Mouse (Mus musculus): ENCODE measurements around the gene Atat1. TPM values are rescaled to one million over a fixed set of nuclear protein-coding genes. Genes with fewer than 3 reads are reported as not detected.

Gene Atat1
- total and polyA plus RNA-seq, 3 experiments: 4.4 to 14.4 TPM; not detected in 1

- peak overlapping the region; percentile 22; the same call in 1 of the 2 replicates for H3K9ac ChIP-seq (ENCODE audit: control insufficient read depth, low read depth, low read length, poor library complexity, severe bottlenecking)
- DNase-seq (ENCODE audit: low read depth, low spot score): no peak
- H3K27ac ChIP-seq (ENCODE audit: control insufficient read depth, low read depth, low read length): peak overlapping the region; percentile 6; the same call in 1 of the 2 replicates
- peaks cover 21 to 58% of the 10 kb centered on the region in 2 experiments for H3K4me1 ChIP-seq (ENCODE audit: control insufficient read depth in 1 of 2, insufficient read depth in 2 of 2, low read length in 2 of 2)
- no peak overlapping the region for H3K4me3 ChIP-seq (ENCODE audit: control insufficient read depth in 1 of 2, insufficient read depth in 1 of 2, low read depth in 2 of 2, low read length in 2 of 2)
- no peak for TF ChIP-seq ETS1 (IDR thresholded peaks at IDR 0.05; ENCODE audit: low read depth, low read length)
- no peak for TF ChIP-seq GATA1 (IDR thresholded peaks at IDR 0.05; ENCODE audit: low read depth, low read length)
- peaks cover 26% of the 10 kb centered on the region for H3K79me2 ChIP-seq (ENCODE audit: control insufficient read depth, insufficient read depth, low read length, poor library complexity)
- no peaks in the 10 kb centered on the region for H3K27me3 ChIP-seq (ENCODE audit: control insufficient read depth in 1 of 2, insufficient read depth in 2 of 2, low read length in 2 of 2)
- H3K9me3 ChIP-seq (replicated peaks; ENCODE audit: insufficient read depth, low read length): no peaks in the 10 kb centered on the region
- peaks cover 7 to 67% of the 10 kb centered on the region in 2 experiments for H3K36me3 ChIP-seq (ENCODE audit: control insufficient read depth in 1 of 2, insufficient read depth in 2 of 2, low read length in 2 of 2)
These were observed 11.8 kb upstream of the Atat1 start for GRCm38 (mm10) chr17:35921710-35922109.

GRCm38 (mm10) chr17:35920862-35921562, 11.1 kb upstream of the Atat1 start:
- H3K36me3 ChIP-seq (ENCODE audit: control insufficient read depth in 1 of 2, insufficient read depth in 2 of 2, low read length in 2 of 2): peaks cover 2 to 60% of the 10 kb centered on the region in 2 experiments
- no peaks in the 10 kb centered on the region for H3K9me3 ChIP-seq (replicated peaks; ENCODE audit: insufficient read depth, low read length)
- no peak overlapping the region for H3K4me3 ChIP-seq (ENCODE audit: control insufficient read depth in 1 of 2, insufficient read depth in 1 of 2, low read depth in 2 of 2, low read length in 2 of 2)
- H3K9ac ChIP-seq (ENCODE audit: control insufficient read depth, low read depth, low read length, poor library complexity, severe bottlenecking): peak overlapping the region; percentile 66
- H3K79me2 ChIP-seq (ENCODE audit: control insufficient read depth, insufficient read depth, low read length, poor library complexity): peaks cover 27% of the 10 kb centered on the region
- H3K4me1 ChIP-seq (ENCODE audit: control insufficient read depth in 1 of 2, insufficient read depth in 2 of 2, low read length in 2 of 2): peaks cover 14 to 51% of the 10 kb centered on the region in 2 experiments
- peak overlapping the region; percentile 90 for H3K27ac ChIP-seq (ENCODE audit: control insufficient read depth, low read depth, low read length)
- TF ChIP-seq POLR2A (IDR thresholded peaks at IDR 0.05; ENCODE audit: control insufficient read depth in 1 of 2, insufficient read depth in 1 of 2, low read depth in 1 of 2, low read length in 2 of 2, poor library complexity in 1 of 2) (no peak; a peak in 1 of 4 replicates), CTCF (IDR thresholded peaks at IDR 0.05 in 2 of 3, conservative IDR thresholded peaks at IDR 0.05 in 1 of 3; ENCODE audit: control insufficient read depth in 1 of 3, insufficient read depth in 1 of 3, low read depth in 2 of 3, low read length in 3 of 3, poor library complexity in 1 of 3, severe bottlenecking in 1 of 3) (peak in 2 of 3 experiments; percentile 32 to 63; a peak in 2 of 6 replicates)
- no peaks in the 10 kb centered on the region for H3K27me3 ChIP-seq (ENCODE audit: control insufficient read depth in 1 of 2, insufficient read depth in 2 of 2, low read length in 2 of 2)
- peak; percentile 71 for DNase-seq (ENCODE audit: low read depth, low spot score)

- Histone ChIP-seq H3K79me2 (ENCODE audit: control insufficient read depth, insufficient read depth, low read length, poor library complexity) (peaks cover 33% of the 10 kb centered on the region), H3K4me3 (ENCODE audit: control insufficient read depth in 1 of 2, insufficient read depth in 1 of 2, low read depth in 2 of 2, low read length in 2 of 2) (peak overlapping the region in 1 of 2 experiments; percentile 17; a peak in 1 of 4 replicates), H3K36me3 (ENCODE audit: control insufficient read depth in 1 of 2, insufficient read depth in 2 of 2, low read length in 2 of 2) (peaks cover 1 to 54% of the 10 kb centered on the region in 2 experiments; a peak in 3 of 4 replicates), H3K9ac (ENCODE audit: control insufficient read depth, low read depth, low read length, poor library complexity, severe bottlenecking) (peak overlapping the region; percentile 66), H3K27me3 (ENCODE audit: control insufficient read depth in 1 of 2, insufficient read depth in 2 of 2, low read length in 2 of 2) (no peaks in the 10 kb centered on the region), H3K4me1 (ENCODE audit: control insufficient read depth in 1 of 2, insufficient read depth in 2 of 2, low read length in 2 of 2) (peaks cover 10 to 49% of the 10 kb centered on the region in 2 experiments), H3K9me3 (replicated peaks; ENCODE audit: insufficient read depth, low read length) (no peaks in the 10 kb centered on the region), H3K27ac (ENCODE audit: control insufficient read depth, low read depth, low read length) (peak overlapping the region; percentile 90)
- no peak for TF ChIP-seq MXI1 (IDR thresholded peaks at IDR 0.05; ENCODE audit: low read depth, low read length)
- no peak for TF ChIP-seq CHD2 (IDR thresholded peaks at IDR 0.05; ENCODE audit: low read length)
- no peak for TF ChIP-seq ZNF384 (IDR thresholded peaks at IDR 0.05; ENCODE audit: low read depth, low read length)
- no peak for TF ChIP-seq ETS1 (IDR thresholded peaks at IDR 0.05; ENCODE audit: low read depth, low read length)
- no peak for TF ChIP-seq SMC3 (IDR thresholded peaks at IDR 0.05; ENCODE audit: low read depth, low read length)
- no peak for TF ChIP-seq GATA1 (IDR thresholded peaks at IDR 0.05; ENCODE audit: low read depth, low read length)
- DNase-seq (ENCODE audit: low read depth, low spot score): peak; percentile 54
These were observed 10.5 kb upstream of the Atat1 start for GRCm38 (mm10) chr17:35920384-35920783.
